Mouse (Mus musculus): ENCODE data around the gene Bcar3. TPM values are rescaled to one million over a fixed set of nuclear protein-coding genes. Genes with fewer than 3 reads are reported as not detected.

Gene Bcar3
- total RNA-seq, 2 experiments from 2014 or later = 8.0 to 9.0 TPM

DNA sequence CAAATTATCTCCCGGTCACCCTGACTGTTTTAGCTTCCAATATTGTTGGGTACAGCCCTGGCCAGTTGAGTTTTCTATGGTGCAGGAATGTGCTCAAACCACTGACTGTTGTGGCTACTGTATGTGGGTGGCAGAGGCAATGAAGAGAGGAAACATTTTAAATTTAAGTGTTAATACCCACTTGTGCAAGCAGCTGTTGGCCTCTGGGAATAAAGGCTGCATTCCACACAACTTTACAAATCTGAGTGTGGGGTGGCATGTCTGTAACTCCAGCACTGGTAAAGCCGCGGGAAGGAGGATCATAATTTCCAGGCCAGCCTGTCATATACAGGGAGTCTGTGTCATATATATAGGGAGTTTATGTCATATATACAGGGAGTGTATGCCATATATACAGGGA is 226.4 kb downstream of the Bcar3 start:
- intact Hi-C loops (cut with DNase I) = no loop called here
- DNase-seq = no peak

DNA sequence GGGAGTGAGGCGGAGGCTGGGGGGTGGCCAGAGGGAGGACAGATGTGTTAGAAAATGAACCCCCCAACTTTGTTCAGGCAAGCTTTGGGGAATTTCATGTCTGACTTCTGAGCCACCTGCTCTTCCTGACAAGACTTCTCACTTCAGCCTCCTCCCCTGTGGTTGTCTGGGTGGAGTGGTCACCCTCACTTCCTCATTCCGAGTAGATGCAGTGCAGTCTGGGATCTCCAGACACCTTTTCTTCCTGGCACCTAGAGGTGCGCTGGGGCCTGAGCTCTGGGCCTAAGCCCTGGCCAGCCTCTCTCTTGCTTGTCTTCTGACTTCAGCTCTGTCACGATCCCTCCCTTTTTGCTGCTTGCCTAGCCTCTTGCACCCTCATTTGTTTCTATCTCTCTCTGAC is 226.9 kb downstream of the Bcar3 start:
- DNase-seq = no peak
- intact Hi-C loops (cut with DNase I) = no loop called here

DNA sequence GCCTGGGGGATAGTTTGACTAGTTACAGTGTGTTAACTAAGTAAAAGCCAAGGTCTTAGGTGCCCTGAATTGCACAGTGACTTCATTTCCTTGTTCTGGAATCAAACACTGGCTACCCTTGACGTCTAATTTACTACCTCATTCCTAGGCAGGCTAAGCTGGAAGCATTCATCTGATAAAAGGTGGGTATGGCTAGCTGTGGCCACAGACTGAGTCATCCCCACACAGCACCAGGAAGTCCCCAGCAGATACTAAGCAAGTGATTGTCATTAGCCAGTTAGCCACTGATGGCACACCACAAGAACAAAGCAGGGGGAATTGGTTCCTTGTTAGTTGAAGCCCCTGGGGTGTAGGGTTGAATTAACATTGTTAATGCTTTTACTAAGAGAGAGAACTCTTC is 227.4 kb downstream of the Bcar3 start:
- intact Hi-C loops (cut with DNase I) = no loop called here
- no peak for DNase-seq

DNA sequence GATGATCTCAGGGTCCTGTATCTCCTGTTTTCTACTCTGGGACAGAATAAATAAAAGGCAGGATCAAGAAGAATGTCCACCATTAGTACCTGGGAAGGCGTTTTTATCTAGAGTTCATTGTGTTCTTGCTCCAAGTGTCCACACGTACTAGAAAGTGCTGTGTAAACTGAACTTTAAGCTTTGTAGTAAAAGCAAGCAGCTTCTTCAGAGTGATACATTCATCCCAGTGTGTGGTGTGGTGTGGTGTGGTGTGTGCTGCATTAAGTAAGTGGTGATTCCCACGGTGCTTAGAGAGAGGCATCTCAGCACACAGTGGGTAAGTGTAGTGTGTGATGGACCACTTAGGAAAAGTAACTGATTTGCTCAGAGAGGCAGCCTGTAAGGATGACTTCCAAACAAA is 234.5 kb downstream of the Bcar3 start:
- DNase-seq = no peak
- intact Hi-C loops (cut with DNase I) = no loop called here

DNA sequence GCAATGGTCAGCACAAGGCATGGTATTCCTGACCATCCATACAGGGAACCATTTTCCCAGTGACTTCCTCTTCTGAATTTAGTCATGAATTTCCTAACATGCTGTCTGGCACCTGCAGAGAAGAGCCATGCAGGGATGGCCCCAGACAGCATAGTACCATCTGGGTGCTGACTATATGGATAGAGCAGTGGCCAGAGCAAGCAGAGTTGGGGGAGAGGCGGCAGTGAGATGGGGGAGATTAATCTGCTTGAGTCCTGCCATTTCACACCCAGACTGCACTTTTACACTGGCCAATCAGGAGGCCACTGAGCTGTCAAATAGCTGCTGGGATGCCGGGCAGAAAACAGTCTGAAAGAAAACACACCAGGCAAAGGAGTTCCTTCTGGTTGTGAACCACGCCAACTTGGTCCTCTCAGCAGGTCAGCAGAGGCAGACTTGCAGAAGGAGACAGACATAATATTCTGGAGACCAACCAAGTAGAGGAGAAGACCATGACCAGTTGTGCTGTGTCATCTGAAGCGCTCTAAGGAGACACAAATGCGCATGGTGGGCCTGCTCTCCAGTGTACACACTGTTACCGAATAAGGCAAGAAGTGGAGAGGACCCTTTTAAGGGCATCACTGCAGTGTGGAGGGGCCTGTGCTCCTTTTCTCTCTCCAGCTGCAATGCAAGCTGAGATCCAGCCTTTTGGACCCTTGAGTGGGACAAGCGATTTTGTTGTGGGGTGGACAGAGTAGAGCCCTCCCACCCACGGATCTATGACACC is 242.2 kb downstream of the Bcar3 start:
- intact Hi-C loops (cut with DNase I) = no loop called here
- DNase-seq = no peak

DNA sequence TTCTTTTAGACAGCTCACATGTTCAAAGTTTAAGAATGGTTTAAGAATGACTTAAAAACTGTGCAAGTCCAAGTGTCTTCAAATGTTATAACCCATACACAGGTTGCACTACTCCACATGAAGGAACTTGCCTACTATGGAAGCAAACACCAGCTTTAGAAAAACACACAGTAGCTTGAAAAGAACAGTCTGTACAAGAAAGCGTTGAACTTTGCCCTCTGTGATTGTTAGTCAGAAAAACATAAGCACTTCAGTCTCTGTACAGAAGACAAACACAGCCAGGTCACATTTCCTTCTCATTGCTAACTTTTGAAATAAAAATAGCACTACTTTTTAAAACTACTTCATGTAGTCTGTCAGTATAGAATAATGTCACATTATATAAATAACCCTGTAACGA is 244.9 kb downstream of the Bcar3 start:
- intact Hi-C loops (cut with DNase I) = no loop called here

DNA sequence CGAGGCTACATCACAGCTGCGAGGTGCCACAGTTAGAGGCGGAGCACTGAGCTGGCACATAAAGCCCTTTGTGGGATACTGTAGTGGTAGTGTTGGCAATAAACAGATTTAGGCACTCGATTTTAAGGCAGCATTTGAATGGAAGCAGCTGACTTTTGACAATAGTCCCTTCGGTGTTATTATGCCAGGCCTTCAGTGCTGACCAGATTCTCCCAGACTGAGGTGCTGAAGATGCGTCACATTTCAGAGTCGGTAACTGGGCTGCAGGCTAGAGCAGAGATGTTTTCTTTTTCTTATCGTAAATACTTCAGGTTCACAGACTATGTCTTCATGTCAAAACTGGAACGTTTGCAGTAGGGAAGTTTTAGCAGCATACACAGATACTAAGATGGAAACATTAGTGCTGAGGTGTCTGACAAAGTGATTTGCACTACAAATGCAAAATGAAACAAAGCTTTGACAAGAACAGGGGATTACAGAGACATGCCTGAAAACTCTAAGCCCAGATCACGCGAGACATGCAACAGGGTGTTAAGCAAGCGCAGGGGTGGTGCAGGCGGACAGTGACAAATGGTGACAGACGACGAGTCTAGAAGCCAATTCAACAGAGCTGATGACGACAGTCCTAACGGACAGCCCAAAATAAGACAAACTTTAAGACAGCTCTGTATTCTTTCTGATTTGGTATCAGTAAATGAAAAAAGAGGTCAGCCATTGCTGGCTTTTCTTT is 246.2 kb downstream of the Bcar3 start:
- intact Hi-C loops (cut with DNase I) = no loop called here
- DNase-seq = no peak

More for the DNA sequence above, 244.9 kb downstream of the Bcar3 start:
- DNase-seq = no peak

DNA sequence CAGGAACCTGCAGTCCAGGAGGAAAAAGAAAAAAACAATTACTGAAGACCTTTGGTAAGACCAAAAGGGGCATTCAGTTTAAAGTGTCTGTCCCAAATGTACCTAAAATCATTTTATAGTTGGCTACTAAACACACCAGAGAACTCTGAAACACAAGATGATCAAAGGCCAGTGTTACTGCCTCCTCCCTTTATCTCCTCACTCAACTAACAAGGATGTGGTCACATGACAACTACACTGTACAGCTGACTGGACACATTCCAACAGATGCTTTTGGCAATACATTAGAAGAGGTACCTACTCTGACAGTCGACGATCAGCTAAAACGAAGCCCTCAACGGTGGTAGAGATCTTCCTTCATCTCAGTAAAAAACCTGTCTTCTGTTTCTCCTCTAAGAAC is 247.0 kb downstream of the Bcar3 start:
- intact Hi-C loops (cut with DNase I) = no loop called here

DNA sequence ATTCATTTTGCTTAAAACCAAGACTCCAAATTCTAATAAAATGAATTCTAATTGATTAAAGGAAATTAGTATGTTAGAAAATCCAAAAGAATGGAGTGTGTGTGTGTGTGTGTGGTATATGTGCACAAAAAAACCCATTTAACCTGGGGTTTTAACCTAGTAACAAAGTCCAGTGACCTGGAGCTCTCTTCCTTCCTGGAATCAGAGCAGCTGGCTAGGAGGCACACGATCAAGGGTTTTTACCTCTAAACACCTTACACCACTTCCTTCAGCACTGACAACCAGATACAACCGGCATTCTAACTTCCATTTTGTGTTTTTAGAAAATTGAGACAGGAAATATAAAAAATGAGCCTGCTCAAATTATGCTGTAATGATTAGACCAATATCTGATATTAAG is 251.4 kb downstream of the Bcar3 start:
- DNase-seq = no peak
- intact Hi-C loops (cut with DNase I) = no loop called here

More for the DNA sequence above, 247.0 kb downstream of the Bcar3 start:
- DNase-seq = no peak

DNA sequence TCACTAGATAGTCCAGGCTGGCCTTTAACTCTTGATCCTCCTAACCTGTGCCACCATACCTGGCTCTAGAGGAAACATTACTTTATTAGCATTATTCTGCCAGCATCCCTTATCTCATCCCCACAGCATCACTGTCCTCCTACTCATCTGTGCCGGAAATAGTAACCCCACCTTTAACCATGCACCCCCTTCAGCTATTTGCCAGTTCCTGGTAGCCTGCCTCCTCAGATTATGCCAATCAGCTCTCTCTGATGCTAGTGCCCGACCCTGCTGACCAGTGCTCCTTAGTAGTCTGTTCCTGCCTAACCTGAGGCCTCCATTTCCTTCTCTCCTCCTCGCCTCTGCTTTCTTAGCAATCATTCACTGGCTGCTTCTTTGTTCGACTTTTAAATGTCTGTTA is 253.5 kb downstream of the Bcar3 start:
- DNase-seq = no peak
- intact Hi-C loops (cut with DNase I) = no loop called here

DNA sequence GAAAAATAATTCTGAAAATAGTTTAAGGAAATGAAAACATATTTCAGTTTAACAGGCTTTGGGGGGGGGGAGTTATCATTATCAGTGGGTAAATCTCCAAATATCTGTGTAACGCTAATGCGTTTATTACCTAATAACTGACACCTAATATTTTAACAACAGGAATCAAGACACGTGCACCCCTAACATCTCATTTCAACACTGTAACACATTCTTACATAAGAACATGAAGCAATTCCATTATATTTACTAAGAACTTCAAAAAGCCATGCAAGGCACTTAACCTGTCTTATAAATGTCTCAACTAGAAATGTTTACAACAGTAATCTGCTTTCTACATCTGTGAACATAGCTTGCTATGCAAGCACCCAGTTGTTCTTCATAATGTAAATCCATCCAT is 257.2 kb downstream of the Bcar3 start:
- DNase-seq = no peak
- intact Hi-C loops (cut with DNase I) = no loop called here

DNA sequence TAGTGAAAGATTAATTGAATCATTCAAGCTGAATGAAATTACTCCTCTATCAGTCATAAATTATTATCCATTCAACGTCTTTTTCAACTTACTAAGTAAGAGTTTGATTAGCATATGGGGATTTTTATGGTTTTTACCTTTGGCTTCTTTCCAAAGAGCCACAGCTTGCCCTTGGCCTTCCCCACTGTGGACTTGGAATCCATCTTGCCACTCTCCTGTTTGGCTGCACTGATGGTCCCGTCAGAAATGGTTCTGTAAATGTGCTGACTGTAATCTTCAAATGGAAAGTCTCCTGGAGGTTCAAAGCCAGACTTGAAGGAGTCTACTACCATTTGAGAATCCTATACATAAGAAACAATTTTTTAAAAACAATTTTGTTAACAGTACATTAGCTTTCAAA is 263.8 kb downstream of the Bcar3 start:
- no peak for DNase-seq
- intact Hi-C loops (cut with DNase I) = loop anchor here (2.0 kb wide), 1 partner anchor 61 kb away; the partner anchor contains the start of gene Fnbp1l

DNA sequence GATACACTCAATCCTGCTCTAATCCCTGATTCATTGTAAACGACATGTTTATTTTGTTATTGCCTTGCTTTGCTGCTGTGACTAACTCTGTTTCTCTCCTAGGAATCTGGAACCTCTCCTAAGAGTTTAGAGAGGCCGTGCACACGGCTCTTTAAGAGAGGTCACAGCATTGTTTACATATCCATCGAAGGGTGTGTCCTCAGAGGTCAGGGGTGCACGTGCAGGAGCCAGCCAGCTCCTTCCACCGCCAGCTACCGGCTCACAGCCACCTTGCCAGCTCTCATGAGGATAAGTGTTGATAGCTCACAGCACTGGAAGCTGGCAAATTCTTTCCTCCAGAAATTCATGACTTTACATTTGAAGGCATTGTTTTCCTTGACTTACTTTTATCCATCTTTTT is 271.3 kb downstream of the Bcar3 start:
- intact Hi-C loops (cut with DNase I) = no loop called here
- DNase-seq = peak in 1 of 2 experiments; percentile 23

DNA sequence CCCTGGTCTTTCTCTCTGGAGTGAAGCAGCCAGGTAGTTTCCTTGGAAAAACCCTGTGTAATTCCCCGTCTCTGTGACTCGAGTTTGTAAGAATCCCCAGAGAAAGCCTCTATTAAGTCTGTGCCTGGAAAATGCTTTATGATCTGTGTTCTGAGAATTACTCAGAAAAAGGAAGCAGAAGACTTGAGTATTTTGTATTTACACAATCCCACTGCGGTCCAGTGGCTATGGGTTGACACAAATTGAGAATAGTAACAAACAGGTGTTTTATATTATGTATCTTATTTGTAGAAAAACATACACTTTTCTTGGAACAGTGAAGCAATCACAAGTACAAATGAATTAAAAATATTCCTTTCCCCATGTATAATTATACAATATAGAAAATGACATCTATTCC is 272.2 kb downstream of the Bcar3 start:
- intact Hi-C loops (cut with DNase I) = no loop called here
- DNase-seq = no peak

DNA sequence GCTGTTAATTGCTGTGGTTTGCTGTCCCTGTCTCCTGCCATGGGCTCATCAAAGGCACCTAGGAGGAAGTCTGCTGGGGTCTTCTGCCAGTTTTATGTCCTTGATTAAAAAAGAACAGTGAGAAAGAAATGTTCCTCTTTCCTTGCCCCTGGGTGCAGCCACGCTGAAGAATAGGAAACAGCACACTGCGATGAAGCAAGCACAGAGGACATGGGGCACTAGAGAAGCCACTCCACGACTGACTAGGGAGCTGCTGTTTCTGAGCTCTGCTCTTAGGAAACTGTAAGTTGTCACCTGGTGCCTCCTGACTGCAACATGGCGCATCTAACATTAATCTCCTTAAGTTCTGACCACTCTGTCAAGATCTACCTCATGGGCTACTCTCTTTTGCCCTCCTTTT is 272.6 kb downstream of the Bcar3 start:
- intact Hi-C loops (cut with DNase I) = no loop called here
- no peak for DNase-seq

DNA sequence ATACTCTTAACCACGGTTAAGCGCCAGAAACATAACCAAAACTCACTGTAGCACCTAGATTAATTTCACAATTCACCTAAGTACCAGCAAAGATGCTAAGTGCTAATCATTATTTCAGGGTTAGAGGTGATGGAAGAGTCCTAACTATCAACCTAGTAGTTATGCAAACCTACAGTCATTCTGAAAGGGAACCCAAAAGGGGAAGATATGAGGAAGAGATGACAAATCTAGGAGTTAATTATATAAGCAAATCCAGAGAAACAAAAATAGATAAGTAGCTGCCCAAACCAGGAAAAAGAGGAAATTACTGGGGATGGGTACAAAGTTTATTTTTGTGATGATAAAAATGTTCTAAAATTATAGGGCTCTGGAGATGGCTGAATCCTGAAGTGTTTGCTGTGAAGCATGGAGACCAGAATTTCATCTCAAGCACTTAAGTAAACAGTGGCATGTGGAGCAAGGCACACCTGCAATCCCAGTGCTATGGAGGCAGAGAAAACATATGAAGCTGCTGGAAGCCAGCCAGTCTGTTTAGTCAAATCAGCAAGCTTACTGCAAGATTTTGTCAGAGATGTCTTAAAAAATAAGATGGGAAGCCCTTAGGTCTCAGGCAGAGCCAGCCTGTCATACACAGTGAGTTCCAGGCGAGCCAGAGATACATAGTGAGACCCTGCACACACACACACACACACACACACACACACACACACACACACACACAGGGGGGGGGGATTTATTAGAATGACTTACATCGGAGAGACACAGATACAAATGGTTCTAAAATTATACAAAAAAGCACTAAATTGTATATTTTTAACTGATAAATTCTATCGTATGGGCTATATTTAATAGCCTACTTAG is 279.7 kb downstream of the Bcar3 start:
- intact Hi-C loops (cut with DNase I) = loop anchor here (5.0 kb wide), 1 partner anchor 64 kb away; no protein-coding TSS in a partner anchor
- DNase-seq = no peak

DNA sequence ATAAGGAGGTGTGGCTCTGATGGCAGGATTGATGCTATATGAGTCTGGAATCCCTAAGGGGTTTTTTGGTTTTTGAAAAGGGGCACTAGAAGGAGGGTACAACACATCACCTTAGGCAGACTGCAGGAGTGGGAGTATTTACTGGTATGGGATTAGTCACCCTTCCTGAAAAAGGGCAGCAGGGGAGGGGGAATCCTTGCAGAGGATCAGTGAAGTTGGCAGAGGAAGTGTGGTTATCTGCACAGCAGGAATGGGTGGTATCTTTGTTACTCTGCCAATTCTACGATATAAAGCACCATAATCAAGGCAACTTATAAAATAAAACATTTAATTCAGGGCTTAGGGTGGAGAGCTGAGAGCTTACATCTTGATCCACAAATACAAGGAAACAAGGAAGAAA is 281.0 kb downstream of the Bcar3 start:
- DNase-seq = no peak
- intact Hi-C loops (cut with DNase I) = loop anchor here (5.0 kb wide), 1 partner anchor 62 kb away; no protein-coding TSS in a partner anchor

DNA sequence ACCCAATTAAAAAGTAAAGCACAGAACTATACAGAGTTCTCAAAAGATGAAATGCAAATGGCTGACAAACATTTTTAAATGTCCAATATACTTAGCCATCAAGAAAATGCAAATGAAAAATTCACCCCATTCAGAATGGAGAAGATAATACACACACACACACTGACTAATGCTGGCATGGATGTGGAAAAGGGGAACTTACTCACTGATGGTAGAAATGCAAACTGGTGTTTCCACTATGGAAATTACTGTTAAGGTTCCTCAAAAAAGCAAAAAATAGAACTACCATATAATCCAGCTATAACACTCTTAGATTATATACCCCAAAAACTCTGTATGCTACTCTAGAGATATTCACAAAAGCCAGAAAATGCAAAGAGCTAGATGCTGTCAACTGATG is 283.4 kb downstream of the Bcar3 start:
- intact Hi-C loops (cut with DNase I) = no loop called here
- no peak for DNase-seq

Data from heart, postnatal 14 days (tissue).